Mouse (Mus musculus): ENCODE results near the gene Slc39a3. TPM values are rescaled to one million over a fixed set of nuclear protein-coding genes. Genes with fewer than 3 reads are reported as not detected.
A peak's percentile ranks its signal among the peaks of the same experiment; 100 is the strongest.

Slc39a3 gene
- polyA plus RNA-seq, 1 experiment, result 75.2 TPM

DNA sequence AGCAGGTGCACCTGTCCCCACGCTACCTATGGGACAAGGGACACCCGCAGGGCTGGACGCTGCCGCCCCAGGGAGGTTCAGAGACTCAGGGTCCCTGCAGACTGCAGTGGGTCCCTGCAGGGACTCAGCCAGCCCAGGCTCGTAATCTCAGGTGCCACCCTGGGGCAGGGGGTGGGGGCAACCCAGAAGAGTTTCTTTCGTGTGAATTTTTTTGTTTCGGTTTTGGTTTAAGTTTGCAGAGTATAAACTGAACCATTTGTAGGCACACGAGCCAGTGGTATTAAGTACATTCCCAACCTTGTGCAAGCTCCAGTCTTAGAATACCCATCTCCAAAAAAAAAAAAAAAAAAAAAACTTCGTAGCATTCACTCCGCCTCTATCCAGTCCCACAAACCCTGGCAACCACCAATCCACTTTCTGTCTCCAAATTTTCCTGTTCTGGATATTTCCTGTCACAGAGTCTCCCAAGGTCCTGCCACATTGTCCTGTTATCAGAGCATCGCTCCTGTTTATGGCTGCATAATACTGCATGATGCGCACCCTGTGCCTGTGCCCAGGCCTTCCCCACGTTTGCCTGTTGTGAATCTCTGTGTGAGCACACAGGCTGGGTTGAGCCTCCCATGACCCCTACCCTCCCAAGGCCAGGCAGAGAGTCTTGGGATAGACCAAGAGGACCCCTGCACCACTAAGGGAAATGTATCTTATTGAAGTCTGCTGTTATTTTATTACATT is 51.1 kb downstream of the Slc39a3 start:
- Histone ChIP-seq H3K27me3 (ENCODE audit: control insufficient read depth, insufficient read depth, low read length) (no peaks in the 10 kb centered on the region), H3K4me3 (replicated peaks; ENCODE audit: insufficient read depth, low read depth, low read length) (peak overlapping the region; percentile 53), H3K4me1 (ENCODE audit: control insufficient read depth, insufficient read depth, low read length) (peaks cover 4% of the 10 kb centered on the region), H3K27ac (ENCODE audit: insufficient read depth, low read length) (no peak overlapping the region)
- DNase-seq, result no peak
- TF ChIP-seq POLR2A (IDR thresholded peaks at IDR 0.05; ENCODE audit: borderline replicate concordance, insufficient read depth, low read length) (no peak), CTCF (IDR thresholded peaks at IDR 0.05; ENCODE audit: borderline replicate concordance, insufficient read depth, low read depth, low read length) (no peak)
- WGBS, result 32% methylated on average over 13 of the region's 13 CpGs

DNA sequence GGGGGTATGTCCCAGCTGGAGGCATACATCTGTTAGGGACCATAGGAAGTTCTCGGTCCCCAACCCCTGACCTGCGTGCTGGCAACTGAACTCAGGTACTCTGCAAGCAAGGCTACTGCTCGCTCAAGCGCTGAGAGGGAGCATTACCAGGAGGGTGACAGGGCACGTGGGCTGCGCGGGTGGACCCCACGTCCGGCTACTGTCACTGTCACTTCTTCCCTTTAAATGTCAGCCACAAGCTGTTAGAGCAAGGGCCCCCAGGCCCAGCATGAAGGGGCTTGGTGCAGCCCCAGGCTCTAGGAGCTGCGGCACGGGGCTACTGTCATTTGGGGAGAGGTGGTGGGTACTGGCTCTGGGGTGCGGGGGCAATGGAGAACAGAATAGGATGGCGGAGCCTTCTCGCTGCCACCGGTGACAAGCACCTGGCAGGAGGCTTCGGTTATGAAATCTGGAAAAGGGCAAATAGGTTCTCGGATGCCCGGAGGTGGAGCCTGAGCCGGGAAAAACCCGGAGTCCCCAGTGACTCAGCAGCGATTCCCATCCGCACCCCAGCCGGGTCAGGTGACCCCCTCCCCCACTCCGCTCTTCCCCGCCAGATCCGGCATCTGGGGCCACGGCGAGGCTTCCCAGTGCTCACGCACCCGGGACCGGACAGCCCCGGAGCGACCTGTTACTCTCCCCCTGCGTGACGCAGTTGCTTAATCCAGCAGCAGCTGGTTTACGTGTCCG is 51.8 kb downstream of the Slc39a3 start:
- H3K27ac ChIP-seq (ENCODE audit: insufficient read depth, low read length), result 0 out of 2 replicates have a peak overlapping the region, but pooled peaks have one; percentile 12
- peak overlapping the region; percentile 53 for H3K4me3 ChIP-seq (replicated peaks; ENCODE audit: insufficient read depth, low read depth, low read length)
- TF ChIP-seq POLR2A (IDR thresholded peaks at IDR 0.05; ENCODE audit: borderline replicate concordance, insufficient read depth, low read length) (no peak), CTCF (IDR thresholded peaks at IDR 0.05; ENCODE audit: borderline replicate concordance, insufficient read depth, low read depth, low read length) (no peak)
- DNase-seq, result peak; percentile 67
- 6% methylated on average over 37 of the region's 37 CpGs for WGBS
- no peaks in the 10 kb centered on the region for H3K27me3 ChIP-seq (ENCODE audit: control insufficient read depth, insufficient read depth, low read length)
- peaks cover 4% of the 10 kb centered on the region for H3K4me1 ChIP-seq (ENCODE audit: control insufficient read depth, insufficient read depth, low read length)

- no peak overlapping the region for H3K4me3 ChIP-seq (replicated peaks; ENCODE audit: insufficient read depth, low read depth, low read length)
- H3K27ac ChIP-seq (ENCODE audit: insufficient read depth, low read length), result no peak overlapping the region
- peaks cover 4% of the 10 kb centered on the region for H3K4me1 ChIP-seq (ENCODE audit: control insufficient read depth, insufficient read depth, low read length)
- 94% methylated on average over 12 of the region's 12 CpGs for WGBS
- no peak for DNase-seq
- no peak for TF ChIP-seq POLR2A (IDR thresholded peaks at IDR 0.05; ENCODE audit: borderline replicate concordance, insufficient read depth, low read length)
- TF ChIP-seq CTCF (IDR thresholded peaks at IDR 0.05; ENCODE audit: borderline replicate concordance, insufficient read depth, low read depth, low read length), result no peak
- no peaks in the 10 kb centered on the region for H3K27me3 ChIP-seq (ENCODE audit: control insufficient read depth, insufficient read depth, low read length)
These were observed 53.0 kb downstream of the Slc39a3 start for GRCm38 (mm10) chr10:80984223-80984622.

GRCm38 (mm10) chr10:80982381-80982780 is 54.8 kb downstream of the Slc39a3 start:
- H3K4me3 ChIP-seq (replicated peaks; ENCODE audit: insufficient read depth, low read depth, low read length), result no peak overlapping the region
- WGBS, result 80% methylated on average over 4 of the region's 4 CpGs
- H3K4me1 ChIP-seq (ENCODE audit: control insufficient read depth, insufficient read depth, low read length), result peaks cover 4% of the 10 kb centered on the region
- H3K27ac ChIP-seq (ENCODE audit: insufficient read depth, low read length), result no peak overlapping the region
- H3K27me3 ChIP-seq (ENCODE audit: control insufficient read depth, insufficient read depth, low read length), result no peaks in the 10 kb centered on the region
- no peak for DNase-seq
- TF ChIP-seq POLR2A (IDR thresholded peaks at IDR 0.05; ENCODE audit: borderline replicate concordance, insufficient read depth, low read length), result no peak
- TF ChIP-seq CTCF (IDR thresholded peaks at IDR 0.05; ENCODE audit: borderline replicate concordance, insufficient read depth, low read depth, low read length), result no peak

DNA sequence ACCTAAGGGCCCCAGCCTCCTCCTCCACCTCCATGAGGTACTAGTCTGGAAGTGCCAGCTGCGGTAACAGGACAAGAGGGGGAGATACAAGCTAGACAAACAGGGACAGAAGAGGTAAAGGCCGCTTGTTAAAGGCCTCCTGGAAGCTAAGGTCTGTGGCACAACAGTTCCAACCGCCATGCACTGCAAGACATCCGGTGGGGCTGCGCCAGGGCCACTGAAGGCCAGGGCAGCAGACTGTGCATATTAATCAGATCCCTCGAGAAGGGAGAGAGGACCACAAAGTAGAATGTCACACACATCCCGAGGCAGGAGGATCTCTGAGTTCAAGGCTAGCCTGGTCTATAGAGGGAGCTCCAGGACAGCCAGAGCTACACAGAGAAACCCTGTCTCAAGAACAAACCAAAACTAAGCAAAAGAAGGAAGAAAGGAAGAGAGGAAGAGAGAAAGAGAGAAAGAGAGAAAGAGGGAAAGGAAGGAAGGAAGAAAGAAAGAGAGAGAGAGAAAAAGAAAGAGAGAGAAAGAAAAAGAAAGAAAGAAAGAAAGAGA is 55.6 kb downstream of the Slc39a3 start:
- no peak for DNase-seq
- WGBS, result 35% methylated on average over 7 of the region's 7 CpGs
- no peak overlapping the region for H3K27ac ChIP-seq (ENCODE audit: insufficient read depth, low read length)
- no peaks in the 10 kb centered on the region for H3K27me3 ChIP-seq (ENCODE audit: control insufficient read depth, insufficient read depth, low read length)
- TF ChIP-seq CTCF (IDR thresholded peaks at IDR 0.05; ENCODE audit: borderline replicate concordance, insufficient read depth, low read depth, low read length) (no peak), POLR2A (IDR thresholded peaks at IDR 0.05; ENCODE audit: borderline replicate concordance, insufficient read depth, low read length) (no peak)
- H3K4me3 ChIP-seq (replicated peaks; ENCODE audit: insufficient read depth, low read depth, low read length), result no peak overlapping the region
- peaks cover 4% of the 10 kb centered on the region for H3K4me1 ChIP-seq (ENCODE audit: control insufficient read depth, insufficient read depth, low read length)

Other genes starting within 250 kb of the Slc39a3 start
- 52.0 and 66.4 TPM in 2 replicates for gene Sf3a2, start 239.2 kb downstream of the Slc39a3 start, polyA plus RNA-seq (2012; rRNA removed)
- 106 and 122 TPM in 2 replicates for gene Plekhj1, start 238.8 kb downstream of the Slc39a3 start, polyA plus RNA-seq (2012; rRNA removed)
- 3.0 and 4.3 TPM in 2 replicates for gene Amh, start 232.2 kb downstream of the Slc39a3 start, polyA plus RNA-seq (2012; rRNA removed)
- gene Jsrp1, start 223.9 kb downstream of the Slc39a3 start, polyA plus RNA-seq (2012; rRNA removed), result 0.27 and 0.38 TPM in 2 replicates
- gene Oaz1, start 210.8 kb downstream of the Slc39a3 start, polyA plus RNA-seq (2012; rRNA removed), result 776 and 779 TPM in 2 replicates
- gene Lingo3, start 193.4 kb downstream of the Slc39a3 start, polyA plus RNA-seq (2012; rRNA removed), result 54.4 and 69.1 TPM in 2 replicates
- gene Lsm7, start 182.2 kb downstream of the Slc39a3 start, polyA plus RNA-seq (2012; rRNA removed), result 213 and 215 TPM in 2 replicates
- 123 and 132 TPM in 2 replicates for gene Sppl2b, start 182.2 kb downstream of the Slc39a3 start, polyA plus RNA-seq (2012; rRNA removed)
- 0.41 and 0.74 TPM in 2 replicates for gene Tmprss9, start 165.6 kb downstream of the Slc39a3 start, polyA plus RNA-seq (2012; rRNA removed)
- 208 and 217 TPM in 2 replicates for gene Timm13, start 136.5 kb downstream of the Slc39a3 start, polyA plus RNA-seq (2012; rRNA removed)
- gene Lmnb2, start 119.2 kb downstream of the Slc39a3 start, polyA plus RNA-seq (2012; rRNA removed), result 39.0 and 42.8 TPM in 2 replicates
- 30.6 and 33.3 TPM in 2 replicates for gene Gadd45b, start 107.4 kb downstream of the Slc39a3 start, polyA plus RNA-seq (2012; rRNA removed)
- 21.0 and 23.0 TPM in 2 replicates for gene Gng7, start 22.5 kb downstream of the Slc39a3 start, polyA plus RNA-seq (2012; rRNA removed)
- gene Diras1, start 11.8 kb downstream of the Slc39a3 start, polyA plus RNA-seq (2012; rRNA removed), result 126 and 136 TPM in 2 replicates
- gene Sgta, start 22.8 kb upstream of the Slc39a3 start, polyA plus RNA-seq (2012; rRNA removed), result 231 and 240 TPM in 2 replicates
- 54.7 and 55.3 TPM in 2 replicates for gene Thop1, start 32.6 kb upstream of the Slc39a3 start, polyA plus RNA-seq (2012; rRNA removed)
- gene Creb3l3, start 61.4 kb upstream of the Slc39a3 start, polyA plus RNA-seq (2012; rRNA removed), result 0.33 and 0.41 TPM in 2 replicates
- 161 and 187 TPM in 2 replicates for gene Map2k2, start 68.5 kb upstream of the Slc39a3 start, polyA plus RNA-seq (2012; rRNA removed)
- 61.6 and 62.9 TPM in 2 replicates for gene Zbtb7a, start 97.8 kb upstream of the Slc39a3 start, polyA plus RNA-seq (2012; rRNA removed)
- gene Pias4, start 130.5 kb upstream of the Slc39a3 start, polyA plus RNA-seq (2012; rRNA removed), result 34.8 and 36.0 TPM in 2 replicates
- gene Eef2, start 139.2 kb upstream of the Slc39a3 start, polyA plus RNA-seq (2012; rRNA removed), result 1,163 and 1,164 TPM in 2 replicates
- 70.7 and 73.0 TPM in 2 replicates for gene Dapk3, start 145.6 kb upstream of the Slc39a3 start, polyA plus RNA-seq (2012; rRNA removed)
- not detected in 2 replicates for gene 4930442H23Rik, start 146.4 kb upstream of the Slc39a3 start, polyA plus RNA-seq (2012; rRNA removed)
- 0.16 and 0.33 TPM in 2 replicates for gene Nmrk2, start 164.6 kb upstream of the Slc39a3 start, polyA plus RNA-seq (2012; rRNA removed)
- 115 and 122 TPM in 2 replicates for gene Atcay, start 193.4 kb upstream of the Slc39a3 start, polyA plus RNA-seq (2012; rRNA removed)
- 77.6 and 79.6 TPM in 2 replicates for gene Zfr2, start 195.7 kb upstream of the Slc39a3 start, polyA plus RNA-seq (2012; rRNA removed)
- 124 and 141 TPM in 2 replicates for gene Matk, start 215.5 kb upstream of the Slc39a3 start, polyA plus RNA-seq (2012; rRNA removed)
- 81.4 and 84.9 TPM in 2 replicates for gene Mrpl54, start 229.5 kb upstream of the Slc39a3 start, polyA plus RNA-seq (2012; rRNA removed)
- 61.8 and 63.9 TPM in 2 replicates for gene Apba3, start 229.5 kb upstream of the Slc39a3 start, polyA plus RNA-seq (2012; rRNA removed)